In the genomic region with DNA sequence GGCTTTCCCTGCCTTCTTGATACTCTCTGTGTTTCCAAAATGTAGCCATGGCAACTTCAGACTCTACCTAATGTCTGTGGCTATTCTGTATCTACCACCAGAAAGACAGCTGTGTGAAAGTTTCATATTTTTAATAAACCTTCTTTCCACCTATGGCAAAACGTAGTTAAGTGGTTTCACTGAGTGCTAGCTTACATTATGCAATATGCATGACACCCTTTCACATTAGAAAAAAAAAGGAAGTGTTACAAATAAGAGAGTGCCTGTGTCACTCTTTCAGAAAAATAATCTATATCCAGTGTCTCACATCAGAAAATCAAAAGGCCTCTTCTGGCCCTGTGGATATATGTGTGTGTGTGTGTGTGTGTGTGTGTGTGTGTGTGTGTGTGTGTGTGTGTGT, we compare ENCODE assay signal across 28 mouse cellular contexts.
A peak's percentile ranks its signal among the peaks of the same experiment; 100 is the strongest.
DNase-seq lines count a peak whose midpoint lies in the region; ATAC-seq and TF ChIP-seq lines count a peak whose summit lies in the region.
"Had no signal": no experiment of that assay in that cellular context is flagged by ENCODE, and none has a peak within 500 bp of the region (broad histone marks: within the 10 kb centered on the region; RNA-seq: fewer than 3 reads in every experiment).

No protein-coding gene starts in this region.

- TF ChIP-seq RAD21 in MEL (IDR thresholded peaks at IDR 0.05; ENCODE audit: low read depth, low read length) = no peak

- H3K9me3 ChIP-seq in MEL (replicated peaks; ENCODE audit: insufficient read depth, low read length) = no peaks in the 10 kb centered on the region
- H3K9me3 ChIP-seq: embryonic facial prominence, embryonic 10.5 days; embryonic facial prominence, embryonic 13.5 days; forebrain, embryonic 12.5 days; forebrain, embryonic 15.5 days; heart, embryonic 13.5 days; hindbrain, embryonic 12.5 days; hindbrain, embryonic 15.5 days had no signal

- H3K79me2 ChIP-seq in MEL (ENCODE audit: control insufficient read depth, insufficient read depth, low read length, poor library complexity) = no peaks in the 10 kb centered on the region

- no peak for DNase-seq in frontal cortex, postnatal 14 days (ENCODE audit: low spot score in 2 of 2)
- peak; percentile 28 for DNase-seq in MEL (ENCODE audit: low read depth, low spot score)
- DNase-seq in gastrocnemius, adult 2 months = no peak
- no peak for DNase-seq in adrenal gland, adult 2 months
- DNase-seq in gastrocnemius, postnatal 14 days = no peak
- DNase-seq: adrenal gland, postnatal 10 days; cerebellum, adult 11 months; cerebellum, adult 2 months; cerebellum, adult 9-11 months; cerebellum, postnatal 25 days; embryo, embryonic 11 days; gastrocnemius, postnatal 36 days; heart, adult 18-20 months; heart, postnatal 14 days; heart, postnatal 4 days had no signal

- no peak for TF ChIP-seq POLR2A in MEL (IDR thresholded peaks at IDR 0.05; ENCODE audit: control insufficient read depth in 1 of 2, insufficient read depth in 1 of 2, low read depth in 1 of 2, low read length in 2 of 2, poor library complexity in 1 of 2)

- no peak overlapping the region for H3K4me3 ChIP-seq in MEL (ENCODE audit: control insufficient read depth in 1 of 2, insufficient read depth in 1 of 2, low read depth in 2 of 2, low read length in 2 of 2)
- no peak overlapping the region for H3K4me3 ChIP-seq in gastrocnemius, adult 2 months
- H3K4me3 ChIP-seq: embryonic facial prominence, embryonic 10.5 days; embryonic facial prominence, embryonic 13.5 days; erythroblast, embryonic 14.5 days; forebrain, embryonic 12.5 days; forebrain, embryonic 15.5 days; heart, embryonic 13.5 days; hindbrain, embryonic 12.5 days; hindbrain, embryonic 15.5 days had no signal

- H3K27ac ChIP-seq in MEL (ENCODE audit: control insufficient read depth, low read depth, low read length) = peak overlapping the region; percentile 59; the same call in 1 of the 2 replicates
- H3K27ac ChIP-seq in gastrocnemius, adult 2 months = no peak overlapping the region
- H3K27ac ChIP-seq: embryonic facial prominence, embryonic 10.5 days; embryonic facial prominence, embryonic 13.5 days; forebrain, embryonic 12.5 days; forebrain, embryonic 15.5 days; heart, embryonic 13.5 days; hindbrain, embryonic 12.5 days; hindbrain, embryonic 15.5 days had no signal

- H3K36me3 ChIP-seq in MEL (ENCODE audit: control insufficient read depth in 1 of 2, insufficient read depth in 2 of 2, low read length in 2 of 2) = peaks cover 0 to 6% of the 10 kb centered on the region in 2 experiments; a peak in 2 of 4 replicates
- H3K36me3 ChIP-seq: embryonic facial prominence, embryonic 10.5 days; embryonic facial prominence, embryonic 13.5 days; forebrain, embryonic 12.5 days; forebrain, embryonic 15.5 days; heart, embryonic 13.5 days; hindbrain, embryonic 12.5 days; hindbrain, embryonic 15.5 days had no signal

- H3K27me3 ChIP-seq in MEL (ENCODE audit: control insufficient read depth in 1 of 2, insufficient read depth in 2 of 2, low read length in 2 of 2) = no peaks in the 10 kb centered on the region
- H3K27me3 ChIP-seq: embryonic facial prominence, embryonic 13.5 days; forebrain, embryonic 12.5 days; forebrain, embryonic 15.5 days; heart, embryonic 13.5 days; hindbrain, embryonic 12.5 days; hindbrain, embryonic 15.5 days had no signal

- H3K4me1 ChIP-seq in MEL (ENCODE audit: control insufficient read depth in 1 of 2, insufficient read depth in 2 of 2, low read length in 2 of 2) = no peaks in the 10 kb centered on the region
- H3K4me1 ChIP-seq: embryonic facial prominence, embryonic 10.5 days; embryonic facial prominence, embryonic 13.5 days; forebrain, embryonic 12.5 days; forebrain, embryonic 15.5 days; heart, embryonic 13.5 days; hindbrain, embryonic 12.5 days; hindbrain, embryonic 15.5 days had no signal

- no peak for TF ChIP-seq CTCF in MEL (IDR thresholded peaks at IDR 0.05 in 2 of 3, conservative IDR thresholded peaks at IDR 0.05 in 1 of 3; ENCODE audit: control insufficient read depth in 1 of 3, insufficient read depth in 1 of 3, low read depth in 2 of 3, low read length in 3 of 3, poor library complexity in 1 of 3, severe bottlenecking in 1 of 3)
- TF ChIP-seq CTCF in gastrocnemius, adult 2 months (IDR thresholded peaks at IDR 0.05) = no peak

- no peak; a peak in 1 of 4 replicates for TF ChIP-seq EP300 in MEL (IDR thresholded peaks at IDR 0.05; ENCODE audit: low read depth in 1 of 2, low read length in 2 of 2)

- intact Hi-C loops in gastrocnemius, adult 2 months (cut with DNase I) = no loop called here
- intact Hi-C loops in gastrocnemius, postnatal 14 days (cut with DNase I; ENCODE audit: low total_unique reads) = no loop called here

- peak overlapping the region; percentile 11; the same call in 1 of the 2 replicates for H3K9ac ChIP-seq in MEL (ENCODE audit: control insufficient read depth, low read depth, low read length, poor library complexity, severe bottlenecking)
- H3K9ac ChIP-seq: embryonic facial prominence, embryonic 13.5 days; forebrain, embryonic 12.5 days; forebrain, embryonic 15.5 days; heart, embryonic 13.5 days; hindbrain, embryonic 12.5 days; hindbrain, embryonic 15.5 days had no signal

- ATAC-seq in frontal cortex, adult (ENCODE audit: low TSS enrichment) = peak; percentile 20; the same call in 1 of the 2 replicates
- peak; percentile 42; a peak in 2 of 4 replicates for ATAC-seq in hematopoietic stem cell, adult 5-6 weeks (replicated peaks in 1 of 2; ENCODE audit: insufficient read depth in 1 of 2, low FRiP score in 2 of 2, low TSS enrichment in 1 of 2, low read depth in 1 of 2, poor library complexity in 2 of 2, severe bottlenecking in 2 of 2)
- ATAC-seq: activated CD4-positive, CD25-positive, alpha-beta regulatory T cell, adult 4 months; CD4-positive, CD25-positive, alpha-beta regulatory T cell, adult 4 months; forebrain, embryonic 15.5 days; intestine, postnatal 0 days had no signal

TF ChIP-seq in MEL, 35 proteins besides CTCF, POLR2A, EP300 and RAD21:
- TF ChIP-seq GATA1 (IDR thresholded peaks at IDR 0.05; ENCODE audit: low read depth, low read length) (no peak), ZNF384 (IDR thresholded peaks at IDR 0.05; ENCODE audit: low read depth, low read length) (no peak), TAL1 (IDR thresholded peaks at IDR 0.05; ENCODE audit: low read length) (no peak), GABPA (IDR thresholded peaks at IDR 0.05; ENCODE audit: low read depth, low read length) (no peak), UBTF (IDR thresholded peaks at IDR 0.05; ENCODE audit: borderline replicate concordance, insufficient read depth, low read depth, low read length) (no peak), USF1 (IDR thresholded peaks at IDR 0.05; ENCODE audit: low read depth, low read length) (no peak), HCFC1 (IDR thresholded peaks at IDR 0.05; ENCODE audit: low read depth, low read length) (no peak), KAT2A (conservative IDR thresholded peaks at IDR 0.05; ENCODE audit: low read depth, low read length) (no peak), MAX (IDR thresholded peaks at IDR 0.05; ENCODE audit: low read length) (no peak), ZC3H11A (IDR thresholded peaks at IDR 0.05; ENCODE audit: low read depth, low read length) (no peak), MYC (IDR thresholded peaks at IDR 0.05; ENCODE audit: low read depth, low read length) (no peak), MXI1 (IDR thresholded peaks at IDR 0.05; ENCODE audit: low read depth, low read length) (no peak), MAFK (IDR thresholded peaks at IDR 0.05; ENCODE audit: borderline replicate concordance, low read depth, low read length) (no peak), MAZ (IDR thresholded peaks at IDR 0.05; ENCODE audit: low read depth, low read length) (no peak), SIN3A (IDR thresholded peaks at IDR 0.05; ENCODE audit: low read length) (no peak), CHD2 (IDR thresholded peaks at IDR 0.05; ENCODE audit: low read length) (no peak), JUND (IDR thresholded peaks at IDR 0.05; ENCODE audit: low read depth, low read length) (no peak)
